Mouse (Mus musculus) G1E (cell line): ENCODE measurements around the gene Ecsit.

Source experiments
- CTCF ChIP-seq: IDR thresholded peaks from 2 replicates; pipeline ENCODE4 v1.5.1; 2012; ENCODE audit warnings: low read depth, low read length, inconsistent platforms, mixed read lengths
- GATA2 ChIP-seq: IDR thresholded peaks from 2 replicates; pipeline ENCODE4 v1.6.1; 2012; ENCODE audit warnings: low read depth, low read length, inconsistent platforms, borderline replicate concordance
- TAL1 ChIP-seq: conservative IDR thresholded peaks from 2 replicates; pipeline ENCODE4 v1.6.1; 2012; ENCODE audit warnings: low read depth, low read length, inconsistent platforms, mixed read lengths

DNA sequence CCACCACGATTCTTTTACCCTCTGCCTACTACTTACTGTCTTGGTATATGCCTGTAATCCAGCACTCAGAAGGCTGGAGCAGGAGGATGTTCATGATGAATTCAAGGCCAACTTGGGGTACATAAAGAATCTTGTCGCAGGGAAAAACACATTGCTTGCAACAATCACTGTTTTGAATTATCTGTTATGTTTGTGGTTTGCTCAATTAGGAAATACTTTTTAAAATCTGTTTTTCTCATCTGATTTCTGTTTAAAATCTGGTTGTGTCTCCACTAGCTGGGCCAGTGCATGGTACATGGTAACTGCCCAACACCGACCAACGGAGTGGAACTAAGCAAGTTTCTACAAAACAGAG lies 594 bp downstream of the Ecsit start:
- no peak for TF ChIP-seq TAL1
- no peak for TF ChIP-seq GATA2
- no peak for TF ChIP-seq CTCF
